Mouse (Mus musculus) lung, postnatal 4 days (tissue): Measurements from ENCODE around the gene Tex44.

Experiments used
- DNase-seq, 2 experiments: peaks; one replicate each; pipeline ENCODE4 v3.0.0; 2021

The Tex44 gene

DNA sequence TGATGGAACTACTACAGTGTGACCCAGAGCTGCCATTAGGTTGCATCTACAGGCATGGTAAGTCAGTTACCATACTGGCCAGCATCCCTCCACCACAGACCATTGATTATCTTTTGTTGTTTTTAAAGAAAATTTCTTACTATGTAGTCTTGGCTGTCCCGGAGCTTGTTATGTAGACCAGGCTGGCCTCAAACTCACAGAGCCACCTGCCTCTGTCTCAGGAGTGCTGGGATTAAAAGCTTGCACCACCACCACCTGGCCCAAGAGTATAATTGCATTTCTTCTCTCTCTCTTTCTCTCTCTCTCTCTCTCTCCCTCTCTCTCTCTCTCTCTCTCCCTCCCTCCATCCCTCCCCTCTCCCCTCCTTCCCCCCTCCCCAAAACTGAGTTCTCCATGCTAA, 1.8 kb upstream of the Tex44 start:
- DNase-seq = no peak

DNA sequence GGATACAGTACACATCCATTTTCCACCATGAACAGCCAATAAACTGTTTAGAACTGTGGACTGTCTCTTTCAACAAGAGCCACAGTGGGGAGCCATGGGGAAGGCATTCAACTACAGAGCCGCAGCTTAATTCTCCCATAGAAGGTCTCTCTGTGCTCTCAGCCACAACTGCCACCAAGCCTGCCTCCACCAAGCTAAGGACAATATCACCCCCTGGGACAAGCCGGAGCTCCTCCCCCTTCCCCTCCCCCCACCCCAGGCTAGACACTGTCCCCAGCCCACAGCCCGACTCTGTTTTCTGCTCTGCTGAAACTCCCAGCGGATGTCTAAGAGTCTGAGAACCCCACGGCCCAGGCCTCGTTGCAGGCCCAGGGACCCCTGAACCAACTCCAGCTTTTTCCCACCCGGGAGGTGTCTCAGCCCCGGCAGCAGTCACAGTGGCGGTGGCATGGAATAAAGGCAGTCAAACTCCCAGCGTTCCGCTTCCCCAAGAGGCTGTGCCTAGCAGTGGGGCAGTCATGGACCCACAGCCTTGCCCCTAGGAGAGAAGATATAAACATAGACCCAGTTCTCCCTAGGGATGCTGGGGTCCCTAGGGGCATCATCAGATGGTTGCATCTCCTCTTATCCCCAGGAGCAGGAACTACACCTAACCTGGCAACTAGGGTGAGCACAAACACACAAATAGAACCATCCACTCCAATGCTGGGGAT, 1.1 kb upstream of the Tex44 start:
- no peak for DNase-seq

DNA sequence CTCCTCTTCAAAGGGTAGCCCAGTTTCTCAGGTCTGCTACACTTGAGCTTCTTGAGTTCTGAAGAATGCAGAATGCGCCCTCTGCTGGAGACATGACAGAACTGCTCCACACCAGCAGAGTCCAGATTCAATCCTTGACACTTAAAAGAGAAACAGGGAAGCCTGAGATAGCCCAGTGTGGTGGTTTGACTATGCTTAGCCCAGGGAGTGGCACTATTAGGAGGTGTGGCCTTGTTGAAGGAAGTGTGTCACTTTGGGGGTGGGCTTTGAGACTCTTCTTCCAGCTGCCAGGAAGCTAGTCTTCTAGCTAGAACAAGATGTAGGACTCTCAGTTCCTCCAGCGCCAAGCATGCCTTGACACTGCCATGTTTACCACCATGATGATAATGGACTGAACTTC, 3.9 kb downstream of the Tex44 start:
- peak; percentile 72 to 84 for DNase-seq

DNA sequence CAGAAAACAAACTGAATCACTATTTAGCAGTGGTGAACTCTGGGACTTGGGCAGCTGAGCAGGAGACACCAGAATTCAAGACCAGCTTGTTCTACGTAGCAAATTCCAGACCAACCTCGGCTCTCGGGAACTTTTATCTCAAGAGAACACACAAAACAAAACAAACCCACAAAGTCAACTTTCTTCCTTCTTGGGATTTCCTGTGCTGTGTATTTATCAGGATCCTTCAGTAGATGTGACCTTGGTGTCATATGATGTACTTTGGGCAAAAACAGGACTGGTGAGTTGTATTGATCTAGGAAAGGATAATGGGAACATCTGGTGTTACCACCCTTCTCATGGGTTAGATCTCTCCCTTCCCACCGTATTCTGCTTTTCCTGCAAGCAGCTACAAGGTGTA, 6.6 kb downstream of the Tex44 start:
- no peak for DNase-seq

DNA sequence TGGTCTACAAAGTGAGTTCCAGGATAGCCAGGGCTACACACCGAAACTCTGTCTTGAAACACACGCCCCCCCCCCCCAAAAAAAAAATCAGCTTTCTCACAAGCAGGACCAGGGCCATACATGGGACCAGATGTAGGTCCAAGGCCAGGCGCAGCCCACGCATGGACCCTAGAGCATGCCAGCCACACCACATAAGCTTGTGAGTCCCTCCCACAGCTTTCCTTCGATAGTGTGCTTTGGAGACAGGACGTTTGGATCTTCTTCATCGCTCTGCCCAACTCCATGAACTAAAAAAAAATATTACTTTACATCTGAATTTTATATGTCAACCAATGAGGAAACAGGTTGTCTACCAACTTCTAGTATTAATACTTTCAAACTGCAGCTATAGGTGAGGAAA, 7.2 kb downstream of the Tex44 start:
- DNase-seq = no peak

DNA sequence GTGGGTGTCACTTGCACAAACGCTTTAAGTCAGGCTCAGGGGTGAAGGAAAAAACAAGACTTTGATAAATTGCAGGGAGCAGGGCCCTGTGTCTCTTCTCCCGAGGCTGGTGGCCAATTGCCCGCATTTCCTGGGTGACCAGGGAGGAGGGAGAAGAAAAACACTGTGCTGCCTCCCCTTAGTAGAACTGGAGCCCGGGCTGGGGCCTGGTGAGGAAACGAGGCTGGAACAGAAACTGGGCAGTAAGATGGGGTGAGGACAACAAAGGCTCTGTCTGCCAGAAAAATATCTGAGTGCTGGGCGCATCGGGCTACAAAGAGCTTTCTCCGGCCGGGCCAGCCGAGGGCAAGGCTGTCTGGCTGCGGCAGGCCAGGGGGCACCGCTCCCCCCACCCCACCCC, 7.9 kb downstream of the Tex44 start:
- peak in 1 of 2 experiments; percentile 86 for DNase-seq

DNA sequence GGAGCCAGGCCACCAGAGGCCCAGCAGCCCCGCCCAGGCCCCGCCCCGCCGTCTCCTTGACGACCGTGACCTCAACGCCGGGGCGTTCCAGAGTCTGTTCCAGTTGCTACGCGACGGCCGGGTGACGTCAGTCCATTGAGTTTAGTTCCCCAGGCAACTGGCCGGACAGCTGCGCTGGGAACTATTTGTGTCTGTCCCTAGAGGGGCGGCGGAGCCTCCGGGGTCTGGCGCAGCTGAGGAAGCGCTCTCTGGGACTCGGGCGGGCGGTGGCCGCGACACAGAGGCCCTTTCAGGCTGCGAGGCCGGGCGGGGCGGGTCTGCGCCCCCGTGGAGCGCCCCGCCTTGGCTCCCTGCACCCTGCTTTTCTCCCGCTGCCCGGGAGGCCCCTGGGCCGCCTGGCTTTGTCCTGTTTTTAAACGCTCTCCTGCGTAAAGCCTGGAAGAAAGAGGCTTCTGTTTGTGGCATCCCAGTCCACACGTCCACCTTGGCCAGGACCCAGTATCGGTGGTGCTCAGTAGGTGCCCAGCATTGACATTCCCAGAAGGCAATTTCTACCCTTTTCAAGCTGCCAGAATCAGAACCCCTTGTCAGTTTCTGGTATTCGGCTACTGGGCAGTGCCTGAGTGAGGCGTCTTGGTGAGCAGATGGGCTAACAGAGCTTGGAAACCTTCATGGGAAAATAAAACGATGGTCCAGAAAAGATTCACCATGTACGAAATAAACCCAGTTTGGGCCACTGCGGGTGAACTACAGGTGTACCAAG, 8.5 kb downstream of the Tex44 start:
- DNase-seq = peak; percentile 99

DNA sequence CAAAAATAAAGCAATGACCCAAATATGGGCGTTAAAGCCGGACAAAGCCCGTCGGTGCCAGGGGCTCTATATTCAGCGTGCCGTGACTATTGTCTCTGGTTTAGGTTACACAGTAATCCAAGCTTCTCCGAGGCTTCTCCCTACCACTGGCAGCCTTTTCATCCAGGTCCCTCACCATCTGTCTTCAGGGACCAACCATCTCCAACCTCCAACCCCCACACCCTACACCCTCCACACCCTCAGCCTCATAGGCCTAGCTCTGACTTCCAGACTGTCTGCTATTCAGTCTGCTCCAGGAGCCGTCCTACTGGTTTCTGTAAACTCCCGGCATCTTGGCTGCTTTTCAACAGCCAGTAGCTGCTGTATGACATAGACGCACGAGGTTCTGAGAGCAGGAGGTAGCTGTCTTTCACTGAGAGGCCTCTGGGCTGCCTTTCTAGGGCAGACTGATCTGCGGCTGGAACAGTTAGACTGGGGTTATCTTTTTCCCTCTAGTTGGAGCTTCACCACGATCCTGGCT, 9.2 kb downstream of the Tex44 start:
- peak; percentile 77 to 83 for DNase-seq

DNA sequence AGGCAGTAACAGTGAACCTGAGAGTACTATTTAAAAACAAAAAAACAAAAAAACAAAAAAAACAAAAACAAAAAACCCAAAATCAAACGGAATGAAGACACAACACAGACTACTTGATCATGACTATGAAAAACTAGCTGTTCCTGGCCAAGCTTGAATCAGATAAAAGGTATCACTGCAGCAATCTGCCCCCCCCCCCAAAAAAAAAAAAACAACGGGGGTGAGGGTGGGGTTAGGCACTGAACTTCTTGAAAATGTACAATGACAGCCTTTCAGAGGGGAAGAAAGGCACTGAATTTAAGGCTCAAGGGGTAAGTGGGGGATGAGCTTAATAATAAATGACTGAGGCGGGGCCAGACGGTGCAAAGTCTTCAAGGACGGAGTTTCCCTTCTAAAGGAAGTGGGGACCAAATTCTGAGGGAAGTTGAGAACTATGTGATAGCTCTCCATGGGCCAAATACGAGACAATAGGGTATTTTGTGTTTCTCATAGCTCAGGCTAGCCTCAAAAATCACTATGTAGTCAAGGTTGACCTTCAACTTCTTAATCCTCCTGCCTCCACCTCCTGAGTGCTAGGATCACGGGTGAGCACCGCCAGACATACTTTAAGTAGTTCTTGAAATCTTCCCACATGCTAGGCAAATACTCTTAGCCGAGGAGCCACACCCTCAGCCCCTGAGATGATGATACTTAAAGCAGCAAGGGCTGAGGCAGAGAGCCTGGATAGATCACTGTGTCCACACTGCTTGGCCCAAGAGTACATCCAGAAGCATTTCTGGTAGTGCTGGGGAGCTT, 11.3 kb downstream of the Tex44 start:
- DNase-seq = peak; percentile 25 to 41

DNA sequence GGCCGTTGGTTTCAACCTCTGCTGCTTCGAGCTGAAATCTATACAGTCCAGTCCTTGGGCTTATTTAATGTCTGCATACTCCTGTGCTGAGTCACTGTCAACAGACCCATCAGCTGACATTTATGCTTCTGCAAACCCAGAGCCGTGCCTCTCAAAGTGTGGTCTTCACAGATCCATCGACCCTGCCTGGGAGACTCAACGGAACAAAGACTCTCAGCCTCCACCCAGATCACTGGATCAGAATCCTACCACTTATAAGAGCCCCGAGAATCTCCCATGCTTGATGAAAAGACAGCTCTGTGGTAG, 11.8 kb downstream of the Tex44 start:
- no peak for DNase-seq

DNA sequence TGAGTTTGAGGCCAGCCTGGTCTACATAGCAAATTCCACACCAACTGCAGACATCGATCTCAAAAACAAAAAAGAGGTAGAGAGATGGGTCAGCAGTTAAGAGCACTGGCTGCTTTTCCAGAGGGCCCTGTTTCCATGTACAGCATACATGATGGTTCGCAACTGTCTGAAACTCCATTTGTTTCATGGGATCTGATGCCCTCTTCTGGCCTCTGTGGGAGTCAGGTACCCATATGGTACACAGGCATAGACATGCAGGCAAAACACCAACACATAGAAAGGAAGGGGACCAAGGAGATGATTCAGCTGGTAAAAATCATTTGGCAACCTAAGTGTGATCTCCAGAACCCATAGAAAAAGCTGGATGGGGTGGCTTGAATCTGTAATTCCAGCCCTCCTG, 12.4 kb downstream of the Tex44 start:
- no peak for DNase-seq

DNA sequence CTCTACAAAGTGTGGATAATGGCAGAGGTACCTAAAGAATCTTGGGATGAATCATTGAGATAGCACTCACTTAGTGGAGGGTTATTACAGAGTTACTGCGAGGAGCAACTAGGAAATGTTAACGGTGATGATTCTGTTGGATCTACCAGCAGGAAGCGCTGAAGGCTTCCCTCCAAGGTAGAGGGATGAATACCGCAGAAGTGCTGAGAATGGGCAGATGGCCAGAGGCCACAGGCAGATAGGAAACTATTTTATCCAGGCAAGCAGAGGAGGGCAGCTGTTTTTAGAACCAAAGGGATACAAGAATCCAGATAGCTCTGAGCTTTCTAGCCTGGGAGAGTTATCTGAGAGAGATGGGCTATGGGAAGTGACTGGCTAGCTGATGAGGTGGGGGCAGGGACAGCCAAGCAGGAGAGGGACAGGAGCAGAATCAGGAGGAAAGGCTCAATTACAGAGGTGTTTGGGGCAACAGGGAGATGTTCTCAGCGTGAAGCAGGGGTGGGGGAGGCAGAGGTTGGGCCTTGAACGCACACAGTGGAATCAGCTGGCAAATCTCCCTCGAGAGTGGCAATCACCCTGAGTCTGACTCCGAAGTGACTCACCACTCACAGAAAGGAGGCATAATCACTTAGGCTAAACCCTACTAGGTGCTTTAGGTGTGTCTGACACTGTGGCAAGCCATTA, 13.5 kb downstream of the Tex44 start:
- no peak for DNase-seq

DNA sequence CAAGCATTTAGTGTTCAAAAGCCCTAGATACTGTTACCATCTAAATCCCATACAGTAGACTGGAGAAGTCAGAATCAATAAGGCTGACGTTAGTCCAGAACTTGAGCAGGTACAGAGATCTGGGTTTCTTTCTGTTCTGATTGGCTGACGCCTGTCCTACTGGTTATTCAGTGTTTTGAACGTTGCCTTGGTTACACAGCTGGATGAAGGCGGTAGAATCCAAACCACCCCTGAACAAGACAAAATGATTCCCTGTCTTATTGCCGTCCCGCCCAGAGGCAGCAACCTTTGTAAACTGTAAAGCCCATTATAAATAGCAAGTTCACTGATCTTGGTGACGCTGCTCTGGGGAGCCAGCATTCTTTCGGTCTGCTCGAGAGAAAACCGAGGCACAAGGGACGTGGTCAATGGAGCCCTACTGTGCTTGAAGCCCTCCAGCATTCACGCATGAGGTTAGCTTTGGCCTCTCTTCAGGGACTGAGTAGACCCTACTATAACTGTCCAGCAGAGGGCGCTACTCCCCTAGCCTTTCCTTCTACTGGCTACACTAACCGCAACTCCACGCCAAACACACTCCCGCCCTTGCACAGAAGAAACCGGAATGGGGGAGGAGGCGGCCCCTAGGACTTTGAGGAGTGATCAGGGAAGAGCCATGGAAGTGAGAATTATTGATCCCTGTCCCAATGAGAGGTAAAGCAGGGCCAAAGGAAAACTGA, 14.2 kb downstream of the Tex44 start:
- DNase-seq = peak; percentile 90 to 95

DNA sequence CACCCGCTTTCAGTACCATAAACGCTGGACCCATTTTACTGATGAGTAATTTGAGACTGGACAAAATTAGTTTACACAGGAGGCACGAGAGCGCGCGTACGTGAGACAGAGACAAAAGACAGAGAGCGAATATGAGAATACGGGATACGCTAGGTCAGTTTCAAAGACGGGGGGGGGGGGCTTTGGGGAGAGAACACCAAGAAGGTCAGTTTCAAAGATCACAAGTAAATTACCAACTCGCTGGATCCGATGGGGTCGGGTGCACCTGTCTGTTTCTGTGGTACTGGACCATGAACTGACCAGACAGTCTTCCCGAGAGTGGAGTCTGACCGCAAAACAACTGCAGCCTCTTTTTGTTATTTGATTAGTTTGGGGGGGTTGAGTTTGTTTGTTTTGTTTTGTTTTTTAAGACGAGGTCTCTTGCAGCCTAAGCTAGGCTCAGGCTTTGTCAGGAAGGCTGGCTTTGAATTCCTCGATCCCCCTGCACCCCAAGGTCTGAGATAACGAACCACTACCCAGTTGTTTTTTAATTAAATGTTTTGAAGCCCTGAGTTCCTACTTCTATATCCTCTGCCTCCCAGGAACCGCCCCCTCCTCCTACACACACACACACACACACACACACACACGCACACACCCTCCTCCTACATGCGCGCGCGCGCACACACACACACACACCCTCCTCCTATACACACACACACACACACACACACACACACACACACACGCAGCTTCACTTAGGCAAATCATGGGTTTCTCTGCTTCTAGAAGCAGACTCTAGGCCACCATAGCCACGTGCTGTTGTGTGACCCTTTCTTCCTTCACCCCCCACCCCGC, 15.0 kb downstream of the Tex44 start:
- peak; percentile 73 to 83 for DNase-seq

DNA sequence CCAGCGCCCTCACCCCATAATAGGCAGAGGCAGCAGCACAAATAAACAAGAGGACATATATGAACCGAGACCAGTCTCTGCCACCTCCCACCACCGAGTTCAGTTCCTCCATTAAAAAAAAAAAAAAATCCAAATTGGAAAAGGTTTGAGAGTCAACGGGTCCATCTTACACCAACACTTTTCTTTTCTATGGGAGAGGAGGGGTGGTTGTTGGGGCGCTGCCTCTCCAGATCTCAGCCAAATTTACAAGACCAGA, 15.5 kb downstream of the Tex44 start:
- DNase-seq = no peak

DNA sequence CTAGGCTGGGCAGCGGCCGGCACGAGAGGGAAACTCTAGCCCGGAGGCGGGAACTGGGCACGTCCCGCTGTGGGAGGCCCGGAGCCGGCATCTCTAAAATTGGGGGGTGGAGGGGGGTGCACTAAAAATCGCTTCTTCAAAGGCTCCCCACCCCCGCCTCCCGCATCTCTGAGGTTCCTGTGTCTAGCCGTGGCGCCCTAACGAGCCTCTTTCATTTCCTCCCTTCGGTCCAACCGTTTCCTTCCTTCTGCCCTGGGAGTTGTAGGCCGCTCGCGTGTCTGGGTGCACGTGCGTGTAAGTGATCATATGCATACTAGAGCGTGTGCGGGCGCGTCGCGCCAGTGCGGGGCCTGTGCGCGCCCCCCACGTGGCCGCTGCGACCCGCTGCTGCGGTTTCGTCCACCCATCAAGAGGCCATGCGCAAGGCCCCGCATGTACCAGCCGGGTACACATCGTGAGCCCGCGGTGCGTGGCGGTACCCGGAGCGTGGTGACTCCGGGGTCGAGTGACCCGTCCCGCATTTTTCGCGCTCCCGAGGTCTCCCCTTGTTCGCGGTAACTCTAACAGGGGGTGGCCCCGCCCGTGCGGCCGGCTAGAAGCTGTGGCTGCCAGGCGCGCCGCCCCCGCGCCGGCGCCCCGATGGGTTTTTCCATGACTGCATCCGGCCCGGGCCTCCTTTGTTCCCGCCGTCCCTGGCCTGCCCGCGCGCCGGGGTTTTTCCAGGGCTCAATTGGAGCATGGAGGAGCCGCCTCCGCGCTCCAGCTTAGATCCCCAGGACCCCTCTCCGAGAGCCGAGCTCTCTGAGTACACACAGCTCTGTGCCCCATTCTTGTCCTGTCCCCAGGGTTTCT, 16.1 kb downstream of the Tex44 start:
- DNase-seq = peak; percentile 91 to 94

DNA sequence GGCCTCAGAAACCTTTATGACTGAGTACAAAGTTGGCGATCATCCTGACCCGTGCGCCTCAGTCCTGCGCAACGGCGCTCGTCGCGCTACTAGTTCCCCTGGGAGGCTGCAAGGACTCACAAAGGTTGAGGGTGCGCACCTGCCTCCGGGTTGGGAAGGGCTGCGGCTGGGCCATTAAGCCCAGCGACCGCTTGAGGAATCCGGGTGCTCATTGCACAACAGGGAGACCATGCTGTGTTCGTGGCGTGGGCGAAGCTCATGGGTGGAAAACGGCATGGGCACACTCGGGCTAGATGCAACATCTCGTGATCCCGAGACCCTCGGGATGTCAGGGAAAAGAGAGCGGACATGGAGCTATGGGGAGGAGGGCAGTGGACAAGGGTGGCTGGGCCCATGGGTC, 16.7 kb downstream of the Tex44 start:
- DNase-seq = no peak

DNA sequence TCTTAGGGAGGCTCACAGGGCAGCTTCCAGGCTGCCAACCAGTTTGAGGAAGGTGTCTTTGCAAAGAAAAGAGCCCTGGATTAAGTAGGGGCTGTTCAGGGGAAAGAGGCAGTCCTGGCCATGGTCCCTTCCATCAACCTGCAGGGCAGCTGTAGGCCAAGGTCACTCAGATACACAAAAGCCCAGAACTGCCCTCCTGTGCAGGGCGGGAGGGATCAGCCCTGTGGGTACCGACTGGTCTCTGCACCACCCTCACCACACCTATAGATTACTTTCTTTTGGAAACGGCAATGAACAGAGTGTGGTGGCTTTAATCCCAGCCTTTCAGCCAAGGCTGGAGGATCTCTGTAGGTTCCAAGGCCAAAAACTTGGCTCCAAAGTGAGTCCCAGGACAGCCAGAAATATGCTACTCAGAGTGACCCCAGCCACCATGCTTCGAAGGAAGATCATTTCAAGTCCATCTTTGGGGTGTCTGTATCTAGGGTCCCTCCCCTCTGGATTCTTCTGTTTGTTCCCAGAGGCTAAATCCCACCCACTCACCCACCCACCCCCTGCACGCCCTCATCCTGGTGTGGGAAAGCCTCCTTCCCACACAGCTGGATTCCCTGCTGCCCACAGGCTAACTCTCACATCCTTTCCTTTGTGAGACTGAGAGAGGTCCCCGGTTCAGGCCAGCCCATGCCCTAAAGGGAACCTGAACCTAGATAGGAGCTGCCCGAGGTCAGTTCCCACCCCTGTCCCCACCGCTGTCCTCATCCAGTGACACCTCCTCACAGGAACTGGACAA, 17.4 kb downstream of the Tex44 start:
- DNase-seq = peak; percentile 26 to 42

DNA sequence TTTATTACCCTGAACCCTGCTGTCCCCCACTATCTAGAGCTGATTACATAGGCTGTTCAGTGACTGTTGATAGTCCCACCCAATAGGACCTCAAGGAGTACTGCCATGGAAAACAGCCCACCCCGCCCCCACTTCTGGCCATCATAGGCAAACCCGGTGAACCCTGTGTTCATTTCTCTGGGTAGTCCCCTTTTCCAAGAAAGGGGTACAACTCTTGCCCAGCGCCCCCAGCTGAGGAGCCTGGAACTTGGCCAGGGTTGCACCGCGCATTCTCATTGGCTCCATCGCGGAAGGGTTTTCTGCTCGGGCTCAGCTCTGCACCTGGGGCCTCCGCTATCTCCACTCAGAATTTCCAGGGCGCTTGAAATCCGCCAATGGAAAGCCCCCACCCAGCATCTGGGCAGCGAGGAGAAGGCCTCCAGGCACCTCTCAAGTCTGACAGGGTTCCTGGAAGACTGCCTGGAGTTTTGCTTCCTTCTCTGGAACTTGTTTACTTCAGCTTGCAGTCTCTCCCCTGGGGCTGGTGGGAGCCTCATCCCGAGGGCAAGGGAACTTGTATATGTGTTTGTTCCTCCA, 21.6 kb downstream of the Tex44 start:
- peak; percentile 63 to 78 for DNase-seq

DNA sequence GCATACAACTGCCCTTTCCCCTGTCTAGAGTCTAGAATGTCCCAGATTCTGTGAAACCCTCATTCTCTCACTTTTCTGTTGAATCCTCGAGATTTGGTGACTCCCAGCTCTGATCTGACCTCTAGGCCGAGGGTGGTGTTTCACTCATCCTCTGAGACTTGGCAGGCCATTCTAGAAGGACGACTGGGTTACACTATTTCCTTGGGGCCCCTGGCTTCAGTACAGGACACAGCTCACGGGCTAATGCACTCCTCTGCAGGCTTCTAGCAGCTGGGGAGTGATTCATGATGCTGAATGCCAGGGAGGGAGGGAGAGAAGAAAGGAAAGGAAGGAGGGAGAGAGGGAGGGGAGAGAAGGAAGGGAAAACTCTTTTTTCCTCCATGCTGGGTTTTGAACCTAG, 22.1 kb downstream of the Tex44 start:
- DNase-seq = peak; percentile 45 to 73
